ENCODE assay signal across 8 mouse cellular contexts in genomic region chr3:97157958-97158599, GRCm38 (mm10). TPM values are rescaled to one million over a fixed set of nuclear protein-coding genes. Genes with fewer than 3 reads are reported as not detected.
DNase-seq lines count a peak whose midpoint lies in the region; ATAC-seq and TF ChIP-seq lines count a peak whose summit lies in the region.

No protein-coding gene starts in this region.

- ATAC-seq in erythroblast, adult 5-6 weeks (replicated peaks; ENCODE audit: low FRiP score, poor library complexity, severe bottlenecking), result no peak
- peak; percentile 36 for ATAC-seq in embryonic facial prominence, embryonic 11.5 days (replicated peaks; ENCODE audit: insufficient number of reproducible peaks, low FRiP score, low TSS enrichment, low read depth)
- ATAC-seq in kidney, embryonic 14.5 days (ENCODE audit: low FRiP score, low TSS enrichment), result peak; percentile 68; the same call in 1 of the 2 replicates
- ATAC-seq in limb, embryonic 15.5 days (ENCODE audit: insufficient number of reproducible peaks, low FRiP score, low TSS enrichment, low read depth), result 0 out of 2 replicates have a peak, but pooled peaks have one; percentile 18
- peak; percentile 65 for ATAC-seq in midbrain, postnatal 0 days (ENCODE audit: low FRiP score)

- no peak overlapping the region for H3K27ac ChIP-seq in embryonic facial prominence, embryonic 11.5 days (replicated peaks; ENCODE audit: low read depth, low read length)
- H3K27ac ChIP-seq in kidney, embryonic 14.5 days (ENCODE audit: low read depth, low read length), result peak overlapping the region; percentile 19; the same call in 1 of the 2 replicates
- peak overlapping the region; percentile 77; the same call in 1 of the 2 replicates for H3K27ac ChIP-seq in limb, embryonic 15.5 days
- 0 out of 2 replicates have a peak overlapping the region, but pooled peaks have one; percentile 32 for H3K27ac ChIP-seq in midbrain, postnatal 0 days (ENCODE audit: low read depth, low read length)

- no peaks in the 10 kb centered on the region for H3K9me3 ChIP-seq in erythroblast, embryonic 14.5 days (ENCODE audit: control insufficient read depth, low read length)
- H3K9me3 ChIP-seq in embryonic facial prominence, embryonic 11.5 days (replicated peaks; ENCODE audit: control insufficient read depth, low read length), result no peaks in the 10 kb centered on the region
- H3K9me3 ChIP-seq in kidney, embryonic 14.5 days (ENCODE audit: control insufficient read depth, low read length), result no peaks in the 10 kb centered on the region
- H3K9me3 ChIP-seq in limb, embryonic 15.5 days, result no peaks in the 10 kb centered on the region
- no peaks in the 10 kb centered on the region for H3K9me3 ChIP-seq in midbrain, postnatal 0 days (ENCODE audit: low read length)

- WGBS in embryonic facial prominence, embryonic 11.5 days, result under 1% methylated on average over 17 of the region's 17 CpGs
- WGBS in kidney, embryonic 14.5 days, result 2% methylated on average over 17 of the region's 17 CpGs
- 2% methylated on average over 17 of the region's 17 CpGs for WGBS in limb, embryonic 15.5 days
- WGBS in midbrain, postnatal 0 days, result under 1% methylated on average over 17 of the region's 17 CpGs

- DNase-seq in embryonic facial prominence, embryonic 11.5 days (ENCODE audit: low spot score), result peak; percentile 83
- DNase-seq in heart, adult 8-10 months (ENCODE audit: low spot score), result peak; percentile 91
- DNase-seq in midbrain, postnatal 0 days (ENCODE audit: low spot score), result peak; percentile 77
- peak; percentile 76 to 86 for DNase-seq in spleen, postnatal 4 days (ENCODE audit: low spot score in 2 of 2)

- no peaks in the 10 kb centered on the region for H3K36me3 ChIP-seq in erythroblast, embryonic 14.5 days (ENCODE audit: control insufficient read depth)
- H3K36me3 ChIP-seq in embryonic facial prominence, embryonic 11.5 days (replicated peaks; ENCODE audit: control insufficient read depth, insufficient read depth, low read depth, low read length), result no peaks in the 10 kb centered on the region
- no peaks in the 10 kb centered on the region for H3K36me3 ChIP-seq in kidney, embryonic 14.5 days (ENCODE audit: control insufficient read depth, insufficient read depth, low read length)
- no peaks in the 10 kb centered on the region for H3K36me3 ChIP-seq in limb, embryonic 15.5 days
- no peaks in the 10 kb centered on the region for H3K36me3 ChIP-seq in midbrain, postnatal 0 days (ENCODE audit: insufficient read depth, low read length)

- H3K4me1 ChIP-seq in erythroblast, embryonic 14.5 days (ENCODE audit: control insufficient read depth), result peaks cover 20% of the 10 kb centered on the region
- no peaks in the 10 kb centered on the region for H3K4me1 ChIP-seq in embryonic facial prominence, embryonic 11.5 days (ENCODE audit: control insufficient read depth, insufficient read depth, low read length)
- H3K4me1 ChIP-seq in kidney, embryonic 14.5 days (ENCODE audit: control insufficient read depth, insufficient read depth, low read length), result peaks cover 14% of the 10 kb centered on the region; the same call in 1 of the 2 replicates
- H3K4me1 ChIP-seq in limb, embryonic 15.5 days, result peaks cover 18% of the 10 kb centered on the region
- H3K4me1 ChIP-seq in midbrain, postnatal 0 days (ENCODE audit: insufficient read depth, low read length), result no peaks in the 10 kb centered on the region

- H3K27me3 ChIP-seq in erythroblast, embryonic 14.5 days (ENCODE audit: control insufficient read depth), result no peaks in the 10 kb centered on the region
- no peaks in the 10 kb centered on the region for H3K27me3 ChIP-seq in embryonic facial prominence, embryonic 11.5 days (ENCODE audit: control insufficient read depth, insufficient read depth, low read length)
- H3K27me3 ChIP-seq in kidney, embryonic 14.5 days (ENCODE audit: control insufficient read depth, insufficient read depth, low read length), result no peaks in the 10 kb centered on the region
- no peaks in the 10 kb centered on the region for H3K27me3 ChIP-seq in limb, embryonic 15.5 days
- H3K27me3 ChIP-seq in midbrain, postnatal 0 days (ENCODE audit: insufficient read depth, low read length), result no peaks in the 10 kb centered on the region

- TF ChIP-seq CTCF in midbrain, postnatal 0 days (IDR thresholded peaks at IDR 0.05), result no peak

- H3K4me2 ChIP-seq in embryonic facial prominence, embryonic 11.5 days (ENCODE audit: low read depth, low read length), result peak overlapping the region; percentile 73; the same call in 1 of the 2 replicates
- H3K4me2 ChIP-seq in kidney, embryonic 14.5 days (replicated peaks; ENCODE audit: low read depth, low read length), result peak overlapping the region; percentile 75
- H3K4me2 ChIP-seq in limb, embryonic 15.5 days, result peak overlapping the region; percentile 86
- peak overlapping the region; percentile 73 for H3K4me2 ChIP-seq in midbrain, postnatal 0 days (ENCODE audit: low read depth, low read length, poor library complexity, severe bottlenecking)

- H3K4me3 ChIP-seq in erythroblast, embryonic 14.5 days (replicated peaks), result peak overlapping the region; percentile 66
- peak overlapping the region; percentile 70 for H3K4me3 ChIP-seq in embryonic facial prominence, embryonic 11.5 days (ENCODE audit: low read depth, low read length)
- peak overlapping the region; percentile 79 for H3K4me3 ChIP-seq in kidney, embryonic 14.5 days (ENCODE audit: low read length)
- H3K4me3 ChIP-seq in limb, embryonic 15.5 days, result peak overlapping the region; percentile 79
- peak overlapping the region; percentile 56 for H3K4me3 ChIP-seq in midbrain, postnatal 0 days (ENCODE audit: low read depth, low read length)

- no peak overlapping the region for H3K9ac ChIP-seq in embryonic facial prominence, embryonic 11.5 days (replicated peaks; ENCODE audit: low read length)
- peak overlapping the region; percentile 34; the same call in 1 of the 2 replicates for H3K9ac ChIP-seq in kidney, embryonic 14.5 days (ENCODE audit: low read depth, low read length)
- no peak overlapping the region for H3K9ac ChIP-seq in limb, embryonic 15.5 days
- peak overlapping the region; percentile 42; the same call in 1 of the 2 replicates for H3K9ac ChIP-seq in midbrain, postnatal 0 days (replicated peaks; ENCODE audit: low read length, poor library complexity, severe bottlenecking)

RNA-seq across cellular contexts. Expression of gene Acp6, which starts 0.5 kb away (rescaled TPM):
- 0.23 and 0.34 TPM in 2 replicates for polyA plus RNA-seq in erythroblast, embryonic 14.5 days (2012)
- total RNA-seq in erythroblast, adult 5-6 weeks (2015; ENCODE audit: low replicate concordance), result 2.9 and 9.6 TPM in 2 replicates
- 3.3 and 6.0 TPM in 2 replicates for total RNA-seq in erythroblast, adult 5-6 weeks (2017; ENCODE audit: low replicate concordance)
- polyA plus RNA-seq in embryonic facial prominence, embryonic 11.5 days (2014; fragmentation: Nextera tagmentation; extraction: Ambion mirVana), result 31.4 and 36.0 TPM in 2 replicates
- 10 to 100 TPM; 31.9 to 37.2 (median 34.1) TPM for total RNA-seq in heart, adult 8-10 months (2022)
- 33.1 and 42.1 TPM in 2 replicates for polyA plus RNA-seq in kidney, embryonic 14.5 days (2014; fragmentation: Nextera tagmentation; extraction: Ambion mirVana)
- 47.8 and 48.1 TPM in 2 replicates for polyA plus RNA-seq in limb, embryonic 15.5 days (2015; fragmentation: Nextera tagmentation; extraction: Ambion mirVana)
- 14.7 and 20.3 TPM in 2 replicates for total RNA-seq in midbrain, postnatal 0 days (2014; rRNA removed)
- 12.6 and 13.7 TPM in 2 replicates for polyA plus RNA-seq in midbrain, postnatal 0 days (2015; fragmentation: Nextera tagmentation; extraction: Ambion mirVana)

Comparison
In these comparisons a context has a peak if more than half of its experiments do, and no peak if none do; other contexts are left out.
1. H3K9ac ChIP-seq: peak in kidney, embryonic 14.5 days (single experiment) and midbrain, postnatal 0 days (single experiment); none in embryonic facial prominence, embryonic 11.5 days (single experiment) and limb, embryonic 15.5 days (single experiment).
2. RNA of gene Acp6, which starts 0.5 kb away (polyA plus RNA-seq): 47.8 to 48.1 TPM in limb, embryonic 15.5 days, 33.1 to 42.1 TPM in kidney, embryonic 14.5 days, 31.4 to 36.0 TPM in embryonic facial prominence, embryonic 11.5 days and 12.6 to 13.7 TPM in midbrain, postnatal 0 days; 0.23 to 0.34 TPM in erythroblast, embryonic 14.5 days; every median in the first group is over 10 times any median in the second.
3. Peak in every context shown above with its lines, with median percentiles within 50 percentile points of each other: H3K4me3 ChIP-seq, DNase-seq and H3K4me2 ChIP-seq.